Mouse (Mus musculus) kidney, embryonic 14.5 days (tissue): ENCODE data around the gene Eif3d. TPM values are rescaled to one million over a fixed set of nuclear protein-coding genes. Genes with fewer than 3 reads are reported as not detected.

Source experiments
- ATAC-seq: fragments of 200-750 bp; cut with Nextera tagmentation; 2 replicates; pipeline ENCODE4 v1.8.0; 2017; ENCODE audit warnings: moderate number of reproducible peaks, mild to moderate bottlenecking, moderate TSS enrichment, moderate library complexity; ENCODE audit not compliant: low FRiP score, low TSS enrichment
- H3K27ac ChIP-seq: fragments of 300-500 bp; sonication (generic); 2 replicates; pipeline ENCODE4 v1.5.1; 2014; ENCODE audit warnings: low read depth, mild to moderate bottlenecking, low read length, moderate library complexity, mixed read lengths
- H3K27me3 ChIP-seq: fragments of 300-500 bp; sonication (generic); 2 replicates; pipeline ENCODE4 v1.6.1; 2014; ENCODE audit warnings: mild to moderate bottlenecking, low read length; ENCODE audit not compliant: control insufficient read depth, insufficient read depth
- H3K36me3 ChIP-seq: fragments of 300-500 bp; sonication (generic); 2 replicates; pipeline ENCODE4 v1.6.1; 2014; ENCODE audit warnings: low read length, mixed read lengths; ENCODE audit not compliant: control insufficient read depth, insufficient read depth
- H3K4me1 ChIP-seq: fragments of 300-500 bp; sonication (generic); 2 replicates; pipeline ENCODE4 v1.6.1; 2014; ENCODE audit warnings: low read length, mixed read lengths; ENCODE audit not compliant: control insufficient read depth, insufficient read depth
- H3K4me2 ChIP-seq: fragments of 300-500 bp; sonication (generic); replicated peaks from 2 replicates; pipeline ENCODE4 v1.6.1; 2014; ENCODE audit warnings: low read depth, mild to moderate bottlenecking, low read length
- H3K4me3 ChIP-seq: fragments of 300-500 bp; sonication (generic); 2 replicates; pipeline ENCODE4 v1.5.1; 2014; ENCODE audit warnings: mild to moderate bottlenecking, low read length
- H3K9ac ChIP-seq: fragments of 300-500 bp; sonication (generic); 2 replicates; pipeline ENCODE4 v1.6.1; 2014; ENCODE audit warnings: low read depth, mild to moderate bottlenecking, low read length, moderate library complexity
- H3K9me3 ChIP-seq: fragments of 300-500 bp; sonication (generic); 2 replicates; pipeline ENCODE4 v1.6.1; 2016; ENCODE audit warnings: low read length; ENCODE audit not compliant: control insufficient read depth
- WGBS: fragments of 180-500 bp; shearing (Covaris S2); extraction: QIAGEN DNeasy Blood & Tissue Kit; methylation state at CpG from one replicate; pipeline ENCODE4 v1.1.7; 2014; 5-methylcytosine and 5-hydroxymethylcytosine counted together
- polyA plus RNA-seq: library from polyadenylated mRNA; unstranded; fragments of >200 nt; fragmentation: Nextera tagmentation; extraction: Ambion mirVana; gene quantifications from 2 replicates; pipeline ENCODE4 v1.2.1, GENCODE M21; 2014

The Eif3d gene
- polyA plus RNA-seq, 1 experiment from 2014 or later, result 247 TPM

DNA sequence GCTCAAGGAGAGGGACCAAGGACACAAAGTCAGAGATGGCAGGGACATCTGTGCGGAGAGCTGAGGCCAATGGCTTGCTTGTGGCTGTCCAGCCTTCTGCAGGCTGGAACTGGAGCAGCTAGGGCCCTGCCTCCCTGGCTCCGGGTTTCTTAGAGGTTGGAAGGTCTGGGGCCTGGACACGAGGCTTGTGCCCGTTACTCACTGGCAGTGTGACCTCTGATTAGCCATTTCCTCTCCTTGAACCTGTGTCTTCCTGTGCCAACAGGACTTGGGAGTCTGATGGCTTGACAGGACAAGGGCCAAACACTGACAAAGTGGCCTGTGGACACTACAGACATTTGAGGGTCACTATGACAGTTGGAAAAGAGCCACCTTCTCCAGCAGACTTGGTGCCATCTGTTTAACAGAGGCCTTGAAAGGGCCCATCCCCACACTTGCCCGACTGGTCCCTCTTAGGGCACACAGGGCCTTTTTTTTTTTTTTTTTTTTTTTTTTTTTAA is 10.6 kb upstream of the Eif3d start:
- Histone ChIP-seq H3K4me2 (no peak overlapping the region), H3K36me3 (no peaks in the 10 kb centered on the region), H3K9me3 (no peaks in the 10 kb centered on the region), H3K27me3 (peaks cover 2% of the 10 kb centered on the region; the same call in 1 of the 2 replicates), H3K27ac (no peak overlapping the region), H3K4me3 (no peak overlapping the region), H3K9ac (no peak overlapping the region), H3K4me1 (no peaks in the 10 kb centered on the region)
- ATAC-seq, result no peak
- 65% methylated on average over 5 of the region's 5 CpGs for WGBS

DNA sequence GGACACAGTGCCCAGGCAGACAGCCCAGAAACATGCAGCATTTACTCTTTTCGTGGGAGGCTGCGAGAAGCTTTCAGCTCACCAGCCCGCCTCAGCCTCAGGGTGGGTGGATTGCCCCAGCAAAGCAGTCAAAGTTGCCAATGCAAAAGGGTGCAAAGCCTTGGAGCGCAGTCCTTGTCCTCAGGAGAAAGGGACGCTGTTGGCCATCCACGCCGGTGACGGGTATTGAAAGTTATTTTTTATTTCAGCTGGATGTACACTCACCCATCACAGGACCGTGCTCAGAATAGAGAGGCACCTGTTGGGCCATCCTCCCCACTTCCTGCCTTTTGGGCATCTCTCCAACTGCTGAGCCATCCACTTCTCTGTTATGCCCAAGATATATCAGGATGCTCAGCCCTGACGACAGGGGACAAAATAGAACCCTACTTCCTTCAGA is 8.8 kb upstream of the Eif3d start:
- Histone ChIP-seq H3K9ac (no peak overlapping the region), H3K9me3 (no peaks in the 10 kb centered on the region), H3K27ac (no peak overlapping the region), H3K27me3 (peaks cover 2% of the 10 kb centered on the region; the same call in 1 of the 2 replicates), H3K4me2 (no peak overlapping the region), H3K4me3 (no peak overlapping the region), H3K36me3 (no peaks in the 10 kb centered on the region), H3K4me1 (no peaks in the 10 kb centered on the region)
- ATAC-seq, result no peak
- 83% methylated on average over 10 of the region's 10 CpGs for WGBS

DNA sequence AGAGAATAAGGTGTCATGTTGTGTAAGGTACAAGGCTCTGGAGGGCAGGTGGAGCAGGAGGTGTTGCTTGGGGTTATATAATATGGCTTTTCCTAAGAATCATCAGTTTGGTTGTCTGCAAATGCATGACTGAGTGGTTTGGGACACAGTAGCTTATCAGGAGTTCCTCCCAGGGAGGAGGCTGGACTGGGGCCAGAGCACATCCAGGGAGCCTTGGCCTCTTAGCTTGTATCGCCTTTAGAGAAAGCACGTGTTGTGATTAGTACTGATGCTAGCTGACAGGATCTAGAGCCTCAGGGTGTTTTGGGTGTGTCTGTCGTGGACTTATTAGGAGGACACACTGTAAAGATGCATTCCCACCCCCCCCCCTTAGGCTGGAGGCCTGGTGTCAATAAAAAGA is 7.0 kb upstream of the Eif3d start:
- peaks cover 2% of the 10 kb centered on the region; the same call in 1 of the 2 replicates for H3K27me3 ChIP-seq
- no peaks in the 10 kb centered on the region for H3K4me1 ChIP-seq
- no peaks in the 10 kb centered on the region for H3K9me3 ChIP-seq
- ATAC-seq, result no peak
- no peak overlapping the region for H3K4me3 ChIP-seq
- no peak overlapping the region for H3K4me2 ChIP-seq
- H3K27ac ChIP-seq, result no peak overlapping the region
- no peak overlapping the region for H3K9ac ChIP-seq
- H3K36me3 ChIP-seq, result no peaks in the 10 kb centered on the region
- WGBS, result 67% methylated on average over 3 of the region's 3 CpGs

DNA sequence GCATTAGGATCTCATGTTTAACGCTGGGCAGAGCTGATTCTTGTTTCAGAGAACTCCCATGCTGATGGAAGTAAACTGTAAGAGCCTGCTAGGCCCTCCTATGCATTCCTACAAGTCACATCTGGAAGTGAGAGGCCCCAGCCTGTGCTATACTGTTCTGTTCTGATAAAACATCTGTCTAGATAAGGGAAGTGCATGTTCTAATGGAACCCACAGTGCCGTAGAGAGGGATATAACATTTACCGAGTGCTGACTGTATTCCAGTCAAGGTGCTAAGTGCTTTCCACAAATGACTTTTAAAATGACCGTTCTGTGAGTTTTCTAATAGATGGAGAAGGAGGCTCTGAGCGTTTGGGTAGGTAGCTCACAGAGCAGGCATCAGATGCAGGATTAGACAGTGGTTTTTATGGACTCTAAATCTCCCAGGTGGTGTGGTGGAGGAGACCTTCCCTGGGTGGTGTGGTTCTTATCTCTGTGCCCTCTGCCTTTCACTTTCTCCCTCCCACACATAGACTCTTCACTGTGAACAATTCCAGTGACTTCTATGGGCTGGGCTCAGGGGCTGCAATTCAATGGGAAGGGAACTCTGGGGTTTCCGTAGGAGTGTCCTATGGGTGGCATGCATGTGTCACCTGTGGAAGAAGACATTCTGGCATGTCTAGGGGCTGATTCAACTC is 3.7 kb upstream of the Eif3d start:
- 69% methylated on average over 6 of the region's 6 CpGs for WGBS
- Histone ChIP-seq H3K36me3 (no peaks in the 10 kb centered on the region), H3K4me3 (no peak overlapping the region), H3K9ac (no peak overlapping the region), H3K27me3 (no peaks in the 10 kb centered on the region; the same call in 1 of the 2 replicates), H3K27ac (no peak overlapping the region), H3K9me3 (no peaks in the 10 kb centered on the region), H3K4me1 (peaks cover 7% of the 10 kb centered on the region; the same call in 1 of the 2 replicates), H3K4me2 (no peak overlapping the region)
- ATAC-seq, result no peak

DNA sequence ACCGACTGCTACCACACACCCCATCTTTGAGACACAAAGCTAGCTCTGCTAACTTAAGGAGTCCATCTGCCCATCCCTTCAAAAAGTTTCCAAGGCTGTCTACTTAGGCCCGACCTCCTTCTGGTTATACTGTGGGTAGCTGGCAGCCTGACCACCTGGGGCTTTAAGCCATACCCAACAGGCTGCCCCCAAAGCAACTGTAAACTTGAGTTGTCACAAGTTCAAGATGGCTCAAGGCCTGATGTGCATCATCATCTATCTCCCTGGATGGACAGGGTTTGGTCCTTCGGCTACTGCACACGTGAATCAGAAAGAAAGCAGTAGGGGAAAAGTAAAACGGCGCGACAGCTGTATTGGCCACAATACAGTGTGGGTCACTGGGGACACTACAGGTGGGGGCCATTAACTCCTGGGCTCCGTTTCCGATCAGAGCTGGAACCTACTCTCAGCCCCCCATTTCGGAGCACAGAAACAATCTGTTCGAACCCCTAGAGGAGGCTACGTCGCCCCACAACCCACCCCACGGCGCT is 608 bp downstream of the Eif3d start:
- ATAC-seq, result no peak
- peak overlapping the region; percentile 93 for H3K9ac ChIP-seq
- WGBS, result 3% methylated on average over 15 of the region's 15 CpGs
- peak overlapping the region; percentile 69 for H3K4me2 ChIP-seq
- H3K27ac ChIP-seq, result peak overlapping the region; percentile 99
- H3K4me1 ChIP-seq, result peaks cover 11% of the 10 kb centered on the region; the same call in 1 of the 2 replicates
- H3K9me3 ChIP-seq, result no peaks in the 10 kb centered on the region
- H3K27me3 ChIP-seq, result no peaks in the 10 kb centered on the region
- H3K36me3 ChIP-seq, result peaks cover 37% of the 10 kb centered on the region
- H3K4me3 ChIP-seq, result peak overlapping the region; percentile 82

DNA sequence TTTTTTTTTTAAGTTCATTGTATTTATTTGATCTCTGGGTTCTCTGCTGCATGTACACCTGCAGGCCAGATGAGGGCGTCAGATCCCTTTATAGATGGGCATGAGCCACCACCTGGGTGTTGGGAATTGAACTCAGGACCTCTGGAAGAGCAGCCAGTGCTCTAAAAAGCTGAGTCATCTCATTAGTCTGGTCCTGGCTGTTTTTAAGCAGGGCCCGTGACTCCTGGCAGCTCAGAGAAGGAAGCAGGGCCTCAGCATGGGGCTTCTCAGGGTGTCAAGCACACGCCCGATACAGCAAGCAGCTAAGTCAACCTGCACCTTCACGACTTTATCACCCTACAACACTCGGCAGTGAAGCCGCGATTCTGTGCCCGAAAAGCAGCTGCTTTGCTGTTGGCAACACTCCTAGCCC is 5.5 kb downstream of the Eif3d start:
- Histone ChIP-seq H3K36me3 (peaks cover 86% of the 10 kb centered on the region), H3K9me3 (no peaks in the 10 kb centered on the region), H3K27ac (no peak overlapping the region), H3K4me2 (no peak overlapping the region), H3K9ac (no peak overlapping the region), H3K27me3 (no peaks in the 10 kb centered on the region), H3K4me1 (peaks cover 8% of the 10 kb centered on the region; the same call in 1 of the 2 replicates), H3K4me3 (no peak overlapping the region)
- no peak for ATAC-seq
- 83% methylated on average over 9 of the region's 9 CpGs for WGBS

DNA sequence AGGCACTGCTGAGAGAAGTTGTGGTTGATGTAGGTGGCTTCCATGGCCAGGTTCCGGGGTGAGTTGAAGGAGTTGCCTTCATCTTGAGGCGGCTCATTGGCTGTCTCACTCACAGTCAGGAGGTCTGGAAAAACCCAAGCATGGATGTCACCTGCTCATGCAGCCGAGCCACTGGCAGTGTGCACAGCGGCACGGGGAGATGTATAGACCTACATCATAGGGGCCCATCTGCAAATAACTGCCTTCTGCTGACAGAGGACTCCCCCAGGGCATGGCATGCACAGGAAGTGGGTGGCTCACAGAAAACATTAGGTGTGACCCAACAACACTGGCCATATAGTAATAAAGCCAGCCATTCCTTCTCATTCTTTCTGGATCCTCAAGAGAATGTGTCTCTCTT is 8.2 kb downstream of the Eif3d start:
- no peak for ATAC-seq
- Histone ChIP-seq H3K36me3 (peaks cover 93% of the 10 kb centered on the region), H3K4me1 (no peaks in the 10 kb centered on the region), H3K4me2 (no peak overlapping the region), H3K9me3 (no peaks in the 10 kb centered on the region), H3K27ac (no peak overlapping the region), H3K9ac (no peak overlapping the region), H3K4me3 (no peak overlapping the region), H3K27me3 (no peaks in the 10 kb centered on the region)
- WGBS, result 90% methylated on average over 5 of the region's 5 CpGs

DNA sequence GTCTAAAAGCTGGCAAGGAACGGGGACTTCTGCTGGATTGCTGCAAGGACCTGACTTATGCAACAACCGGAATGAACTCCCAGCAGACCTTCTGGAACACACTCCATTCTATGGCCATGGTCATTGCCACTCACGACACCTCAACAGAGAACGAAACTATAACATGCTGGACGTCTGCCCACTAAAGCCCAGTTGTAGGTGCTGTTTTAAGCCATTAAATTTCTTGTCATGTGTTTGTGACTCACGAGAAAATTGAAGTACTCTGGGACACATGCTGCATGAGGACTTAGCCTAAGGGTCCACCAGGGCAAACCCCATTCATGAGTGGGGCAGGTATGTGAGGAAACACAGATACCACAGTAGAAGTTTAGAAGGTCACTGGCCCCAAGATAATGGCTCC is 9.9 kb downstream of the Eif3d start:
- WGBS, result 92% methylated on average over 6 of the region's 6 CpGs
- Histone ChIP-seq H3K4me3 (no peak overlapping the region), H3K27me3 (peaks cover 4% of the 10 kb centered on the region), H3K9me3 (no peaks in the 10 kb centered on the region), H3K4me1 (peaks cover 12% of the 10 kb centered on the region), H3K9ac (no peak overlapping the region), H3K36me3 (peaks cover 75% of the 10 kb centered on the region), H3K4me2 (no peak overlapping the region), H3K27ac (no peak overlapping the region)
- no peak for ATAC-seq

DNA sequence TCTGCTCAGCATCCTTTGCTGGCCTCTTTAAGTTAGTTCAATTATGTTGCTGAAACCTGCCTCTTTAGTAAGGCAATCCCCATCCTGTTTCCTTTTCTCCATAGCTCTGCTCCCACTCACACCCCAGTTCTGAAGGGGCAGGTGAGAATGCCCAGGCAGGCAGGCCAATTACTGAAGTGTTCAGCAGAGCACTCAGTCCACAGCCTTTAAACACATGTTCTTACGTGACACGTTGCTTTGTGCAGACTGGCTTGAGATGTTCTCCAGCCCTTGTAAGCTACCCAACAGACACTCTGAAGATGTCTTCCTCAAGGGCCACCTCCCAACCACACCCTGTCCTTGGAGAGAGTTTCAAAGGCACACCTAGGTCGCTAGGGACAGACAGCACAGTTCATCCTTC is 12.5 kb downstream of the Eif3d start:
- WGBS, result 62% methylated on average over 3 of the region's 3 CpGs
- Histone ChIP-seq H3K27ac (no peak overlapping the region), H3K9me3 (no peaks in the 10 kb centered on the region), H3K4me2 (no peak overlapping the region), H3K4me3 (no peak overlapping the region), H3K27me3 (peaks cover 8% of the 10 kb centered on the region), H3K4me1 (peaks cover 13% of the 10 kb centered on the region), H3K36me3 (peaks cover 49% of the 10 kb centered on the region), H3K9ac (no peak overlapping the region)
- no peak for ATAC-seq
